Mouse (Mus musculus) retina, postnatal 1 day (tissue): ENCODE results near the gene Gm9817.
"Not testable (repeated sequence)": the region's sequence is repeated elsewhere in the genome, so short reads cannot be mapped to it uniquely, and the experiment has no call there.

Source experiments
- DNase-seq: peaks from one replicate; pipeline ENCODE4 v3.0.0-alpha.2; 2012

The Gm9817 gene

GRCm38 (mm10) chr13:45078392-45078791 lies at the start of gene Gm9817:
Gene Gm9817, plus strand, starts transcription at chr13:45078692.
- not testable (repeated sequence) for DNase-seq

GRCm38 (mm10) chr13:45029791-45030190 lies 48.7 kb upstream of the Gm9817 start:
- no peak for DNase-seq

- DNase-seq, result peak; percentile 94
Measured at GRCm38 (mm10) chr13:45030830-45031229, 47.7 kb upstream of the Gm9817 start.

- no peak for DNase-seq
Measured at GRCm38 (mm10) chr13:45031314-45031713, 47.2 kb upstream of the Gm9817 start.

- DNase-seq, result no peak
Measured at GRCm38 (mm10) chr13:45031748-45032147, 46.7 kb upstream of the Gm9817 start.

- DNase-seq, result no peak
Measured at GRCm38 (mm10) chr13:45032484-45032883, 46.0 kb upstream of the Gm9817 start.

GRCm38 (mm10) chr13:45033360-45033759 lies 45.1 kb upstream of the Gm9817 start:
- no peak for DNase-seq

GRCm38 (mm10) chr13:45034759-45035158 lies 43.7 kb upstream of the Gm9817 start:
- no peak for DNase-seq

- DNase-seq, result no peak
Measured at GRCm38 (mm10) chr13:45036417-45036816, 42.1 kb upstream of the Gm9817 start.

- DNase-seq, result no peak
Measured at GRCm38 (mm10) chr13:45040195-45040594, 38.3 kb upstream of the Gm9817 start.

GRCm38 (mm10) chr13:45040741-45041140 lies 37.8 kb upstream of the Gm9817 start:
- no peak for DNase-seq

- no peak for DNase-seq
Measured at GRCm38 (mm10) chr13:45043466-45043865, 35.0 kb upstream of the Gm9817 start.

- DNase-seq, result no peak
Measured at GRCm38 (mm10) chr13:45049261-45050020, 29.1 kb upstream of the Gm9817 start.

- no peak for DNase-seq
Measured at GRCm38 (mm10) chr13:45052805-45053204, 25.7 kb upstream of the Gm9817 start.

- no peak for DNase-seq
Measured at GRCm38 (mm10) chr13:45053843-45054242, 24.6 kb upstream of the Gm9817 start.

- DNase-seq, result no peak
Measured at GRCm38 (mm10) chr13:45059206-45059605, 19.3 kb upstream of the Gm9817 start.

- DNase-seq, result no peak
Measured at GRCm38 (mm10) chr13:45063146-45063545, 15.3 kb upstream of the Gm9817 start.

- no peak for DNase-seq
Measured at GRCm38 (mm10) chr13:45064951-45065350, 13.5 kb upstream of the Gm9817 start.

- DNase-seq, result no peak
Measured at GRCm38 (mm10) chr13:45070366-45070765, 8.1 kb upstream of the Gm9817 start.

GRCm38 (mm10) chr13:45075012-45075411 lies 3.5 kb upstream of the Gm9817 start:
- DNase-seq, result peak; percentile 38

- no peak for DNase-seq
Measured at GRCm38 (mm10) chr13:45075715-45076114, 2.8 kb upstream of the Gm9817 start.

GRCm38 (mm10) chr13:45080771-45081170 lies 2.3 kb downstream of the Gm9817 start:
- no peak for DNase-seq

- DNase-seq, result no peak
Measured at GRCm38 (mm10) chr13:45083696-45084095, 5.2 kb downstream of the Gm9817 start.

- no peak for DNase-seq
Measured at GRCm38 (mm10) chr13:45088796-45089221, 10.3 kb downstream of the Gm9817 start.

GRCm38 (mm10) chr13:45089846-45090245 lies 11.4 kb downstream of the Gm9817 start:
- no peak for DNase-seq
